Mouse (Mus musculus) G1E (cell line): ENCODE results near the gene Ppp2r3a.

Source experiments
- CTCF ChIP-seq: IDR thresholded peaks from 2 replicates; pipeline ENCODE4 v1.5.1; 2012; ENCODE audit warnings: low read depth, low read length, inconsistent platforms, mixed read lengths
- GATA1 ChIP-seq: IDR thresholded peaks from 2 replicates; pipeline ENCODE4 v1.6.1; 2012; ENCODE audit warnings: borderline replicate concordance, low read length, inconsistent platforms, mixed read lengths
- POLR2AphosphoS5 ChIP-seq: IDR thresholded peaks from 2 replicates; pipeline ENCODE4 v1.6.1; 2012; ENCODE audit warnings: low read depth, low read length, inconsistent platforms; ENCODE audit not compliant: insufficient replicate concordance
- TAL1 ChIP-seq: conservative IDR thresholded peaks from 2 replicates; pipeline ENCODE4 v1.6.1; 2012; ENCODE audit warnings: low read depth, low read length, inconsistent platforms, mixed read lengths

- no peak for TF ChIP-seq CTCF
- TF ChIP-seq POLR2AphosphoS5 = no peak
- TF ChIP-seq TAL1 = no peak
- TF ChIP-seq GATA1 = no peak
Observed at GRCm38 (mm10) chr9:101099445-101099844, 152.2 kb downstream of the Ppp2r3a start.
